Mouse (Mus musculus) c-Kit-negative CD71-positive TER-119-positive erythroid progenitor cells, embryonic 14.5 days (primary cell): Measurements from ENCODE around the gene Slc38a8.

Experiments
- DNase-seq: peaks from one replicate; pipeline ENCODE4 v3.0.0-alpha.2; 2013; ENCODE audit warnings: low read depth, low spot score

The Slc38a8 gene

GRCm38 (mm10) chr8:119501598-119501997 lies at the start of gene Slc38a8:
Slc38a8 (minus strand) TSS chr8:119501698.
- no peak for DNase-seq

DNA sequence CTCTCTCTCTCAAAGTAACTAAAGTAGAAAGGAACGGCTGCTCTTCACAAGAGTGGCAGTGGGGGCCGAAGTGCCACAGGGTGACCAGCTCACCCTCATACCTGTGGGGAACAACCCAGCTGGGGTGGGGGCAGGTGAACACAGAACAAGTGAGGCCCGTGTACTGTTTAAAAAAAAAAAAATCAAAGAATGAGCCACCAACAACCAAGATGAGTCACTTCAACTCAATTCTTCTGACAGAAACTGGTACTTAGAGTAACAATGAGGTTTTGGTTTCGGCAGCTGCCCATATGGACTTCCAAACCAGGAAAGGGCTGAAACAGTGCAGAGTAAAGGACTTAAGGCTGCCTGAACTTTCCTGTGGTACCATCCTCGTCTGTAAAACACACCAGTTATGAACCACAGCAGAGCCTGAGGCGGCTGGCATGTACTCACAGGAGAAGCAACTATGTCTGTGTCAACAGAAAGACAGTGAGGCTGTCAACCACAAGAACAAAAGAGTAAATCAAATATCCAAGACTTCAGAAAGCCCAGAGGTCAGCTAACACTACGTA lies 47.1 kb upstream of the Slc38a8 start:
- DNase-seq, result no peak

- no peak for DNase-seq
These were observed 45.7 kb upstream of the Slc38a8 start for GRCm38 (mm10) chr8:119547019-119547691.

GRCm38 (mm10) chr8:119545791-119546190 lies 44.3 kb upstream of the Slc38a8 start:
- no peak for DNase-seq

DNA sequence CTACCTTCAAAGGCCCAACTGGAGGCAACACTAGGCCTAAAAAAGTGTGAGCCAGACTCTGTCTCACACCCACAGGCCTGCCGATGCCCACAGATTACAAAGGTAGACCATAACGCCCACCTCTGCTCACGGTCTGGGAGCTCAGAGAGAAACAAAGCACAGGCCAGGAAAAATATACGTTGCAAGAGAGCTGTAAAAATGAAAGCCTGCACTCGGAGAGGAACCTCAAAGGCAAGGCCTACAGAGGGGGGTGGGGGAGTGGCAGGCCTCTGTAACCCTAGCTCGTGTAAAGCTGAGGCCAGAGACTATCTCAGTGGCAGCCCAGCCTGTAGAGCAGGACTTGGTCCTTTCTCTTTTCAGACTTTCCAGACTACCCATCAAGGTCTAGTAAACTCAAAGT lies 43.7 kb upstream of the Slc38a8 start:
- no peak for DNase-seq

DNA sequence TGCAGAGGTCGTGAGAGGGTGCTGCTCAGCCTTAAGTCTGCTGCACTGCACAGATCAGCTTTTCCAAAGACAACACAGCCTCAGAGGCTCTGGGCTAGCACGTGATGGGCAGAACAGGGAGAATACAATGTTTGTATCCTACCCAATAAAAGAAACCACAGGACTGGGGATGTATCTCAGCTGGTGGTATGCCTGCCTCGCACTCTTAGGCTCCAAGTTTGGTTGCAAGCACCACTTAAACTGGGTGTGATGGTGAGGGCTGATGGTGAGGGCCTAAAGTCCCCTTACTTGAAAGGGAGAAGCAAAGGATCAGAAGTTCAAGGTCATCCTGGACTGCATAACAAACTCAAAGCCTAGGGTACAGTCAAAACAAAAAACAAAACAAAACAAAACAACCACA lies 43.1 kb upstream of the Slc38a8 start:
- no peak for DNase-seq

- no peak for DNase-seq
These were observed 30.5 kb upstream of the Slc38a8 start for GRCm38 (mm10) chr8:119531973-119532372.

- DNase-seq, result no peak
These were observed 29.9 kb upstream of the Slc38a8 start for GRCm38 (mm10) chr8:119531397-119531796.

GRCm38 (mm10) chr8:119530937-119531336 lies 29.4 kb upstream of the Slc38a8 start:
- no peak for DNase-seq

DNA sequence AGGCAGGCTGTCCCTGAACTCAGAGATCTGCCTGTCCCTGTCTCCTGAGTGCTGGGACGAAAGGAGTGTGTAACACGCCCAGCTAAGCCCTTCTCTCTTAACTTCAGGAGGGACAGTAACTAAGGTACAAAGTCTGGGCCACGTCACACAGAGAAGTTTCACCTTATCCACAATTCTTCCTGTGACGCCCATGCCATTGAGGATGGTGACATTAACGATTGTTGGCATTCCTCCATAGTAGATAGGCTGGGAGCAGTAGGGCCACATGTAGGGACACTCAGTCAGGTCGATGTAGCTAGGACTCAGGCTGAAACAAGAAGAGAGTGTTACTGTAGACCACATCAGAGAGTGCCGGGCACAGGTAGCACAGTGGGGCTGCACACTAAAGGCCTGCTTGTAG lies 27.3 kb upstream of the Slc38a8 start:
- DNase-seq, result no peak

- no peak for DNase-seq
These were observed 18.6 kb upstream of the Slc38a8 start for GRCm38 (mm10) chr8:119520102-119520501.

DNA sequence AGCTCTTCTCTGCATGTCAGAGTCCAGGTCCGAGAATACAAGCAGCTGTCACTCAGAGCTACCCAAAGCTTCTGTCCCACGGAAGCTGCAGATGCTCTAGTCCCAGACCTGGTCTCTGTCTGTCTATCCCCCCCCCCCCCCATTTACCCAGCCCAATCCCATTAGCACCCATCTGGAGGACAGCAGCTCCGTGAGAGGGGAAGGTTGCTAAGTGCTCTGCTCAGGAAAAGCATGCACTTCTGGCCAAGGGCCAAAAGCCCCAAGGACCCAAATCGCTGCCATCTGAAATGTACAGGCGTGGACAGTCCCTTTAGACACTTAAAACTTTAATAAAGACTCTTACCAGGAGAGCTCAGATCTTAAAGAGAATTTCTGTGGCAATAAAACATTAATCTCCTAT lies 15.2 kb upstream of the Slc38a8 start:
- DNase-seq, result no peak

DNA sequence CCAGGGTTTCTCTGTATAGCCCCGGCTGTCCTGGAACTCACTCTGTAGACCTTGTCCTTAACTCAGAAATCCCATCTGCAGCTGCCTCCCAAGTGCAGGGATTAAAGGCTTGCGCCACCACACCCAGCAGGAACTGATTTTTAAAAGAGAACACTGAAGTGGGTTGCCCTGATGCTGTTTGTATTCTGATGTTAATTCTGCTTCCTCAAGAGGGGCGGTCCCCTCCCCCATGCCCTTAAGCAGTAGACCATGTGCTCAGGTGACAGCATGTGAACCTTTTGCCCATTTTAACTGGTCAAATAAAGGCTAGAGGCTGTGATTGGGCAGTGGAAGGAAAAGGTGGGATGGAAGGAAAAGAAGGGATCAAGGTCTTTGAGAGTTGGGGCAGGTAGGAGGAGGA lies 14.3 kb upstream of the Slc38a8 start:
- DNase-seq, result no peak

DNA sequence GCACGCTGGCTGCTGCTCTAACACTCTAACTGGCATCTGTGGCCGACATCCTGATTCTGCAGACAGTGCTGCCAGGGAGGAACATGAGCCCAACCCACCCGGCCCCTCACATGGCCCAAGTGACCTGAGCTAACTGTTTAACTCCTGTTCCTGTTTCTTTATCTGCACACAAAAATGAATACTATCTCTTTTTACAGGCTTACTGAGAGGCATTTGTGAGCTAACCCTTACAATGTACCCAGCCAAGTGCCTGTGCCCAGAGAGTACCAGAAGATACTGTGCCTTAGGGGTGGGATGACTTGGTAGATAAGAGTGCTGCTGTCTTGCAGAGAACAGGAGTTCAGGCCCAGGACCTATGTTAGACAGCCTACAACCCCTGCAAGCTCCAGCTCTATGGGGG lies 13.4 kb upstream of the Slc38a8 start:
- no peak for DNase-seq

GRCm38 (mm10) chr8:119513405-119513804 lies 11.9 kb upstream of the Slc38a8 start:
- no peak for DNase-seq

DNA sequence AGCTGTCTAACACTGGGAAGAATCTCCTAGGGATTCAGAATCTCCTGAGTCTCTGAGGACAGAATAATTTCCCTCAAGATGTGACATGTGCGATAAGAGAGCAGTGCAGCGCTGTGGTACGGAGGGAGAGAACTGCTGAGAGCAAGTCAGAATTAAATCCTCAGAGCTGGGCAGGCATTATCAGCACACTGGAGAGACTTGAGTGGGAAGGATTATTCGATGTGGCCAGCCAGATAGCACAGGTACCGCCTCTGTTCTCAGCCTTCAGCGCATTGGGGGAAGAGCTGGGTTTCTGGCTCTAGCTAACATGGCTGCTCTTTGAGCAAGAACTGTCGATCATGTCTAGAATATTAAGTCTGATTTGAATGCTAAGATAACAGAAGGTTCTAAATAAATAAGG lies 10.2 kb upstream of the Slc38a8 start:
- no peak for DNase-seq

- DNase-seq, result no peak
These were observed 9.0 kb upstream of the Slc38a8 start for GRCm38 (mm10) chr8:119510471-119510870.

DNA sequence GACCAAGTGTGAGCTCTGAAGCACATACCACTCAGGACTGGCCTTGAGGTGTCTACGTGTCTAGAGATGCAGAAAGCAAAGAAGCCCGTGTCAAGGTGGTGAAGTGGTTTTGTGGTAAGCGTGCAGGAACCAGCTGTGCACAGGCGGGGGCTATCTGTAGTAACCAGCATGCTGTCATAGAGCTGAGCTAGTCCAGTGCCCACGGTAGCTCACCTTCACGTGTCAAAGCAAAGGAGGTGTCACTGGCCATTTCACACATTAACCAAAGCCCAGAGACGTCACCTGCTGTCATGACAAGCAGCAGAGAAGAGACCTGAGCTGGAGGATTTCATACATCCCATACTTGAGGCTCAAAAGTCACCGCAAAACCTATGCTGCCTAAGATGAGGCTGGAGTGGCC lies 4.6 kb upstream of the Slc38a8 start:
- no peak for DNase-seq

DNA sequence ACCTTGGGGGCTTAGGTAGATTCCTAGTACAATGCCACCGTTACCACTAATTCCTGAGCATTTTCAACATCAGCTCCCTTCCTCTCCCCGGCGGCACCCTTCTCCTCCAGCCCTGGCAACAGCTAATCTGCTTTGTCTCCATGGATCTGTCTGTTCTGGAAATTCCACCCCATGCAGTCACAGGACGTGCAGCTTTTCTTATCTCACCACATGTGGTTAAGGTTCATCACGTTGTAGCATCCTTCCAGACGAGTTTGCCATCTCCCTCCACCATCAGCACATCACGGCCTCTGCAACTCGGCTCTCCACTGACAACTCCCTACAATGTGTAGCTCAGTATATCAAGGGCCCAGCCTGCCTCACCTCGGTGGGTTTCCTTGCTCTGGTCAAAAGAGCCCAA lies 4.0 kb upstream of the Slc38a8 start:
- no peak for DNase-seq

DNA sequence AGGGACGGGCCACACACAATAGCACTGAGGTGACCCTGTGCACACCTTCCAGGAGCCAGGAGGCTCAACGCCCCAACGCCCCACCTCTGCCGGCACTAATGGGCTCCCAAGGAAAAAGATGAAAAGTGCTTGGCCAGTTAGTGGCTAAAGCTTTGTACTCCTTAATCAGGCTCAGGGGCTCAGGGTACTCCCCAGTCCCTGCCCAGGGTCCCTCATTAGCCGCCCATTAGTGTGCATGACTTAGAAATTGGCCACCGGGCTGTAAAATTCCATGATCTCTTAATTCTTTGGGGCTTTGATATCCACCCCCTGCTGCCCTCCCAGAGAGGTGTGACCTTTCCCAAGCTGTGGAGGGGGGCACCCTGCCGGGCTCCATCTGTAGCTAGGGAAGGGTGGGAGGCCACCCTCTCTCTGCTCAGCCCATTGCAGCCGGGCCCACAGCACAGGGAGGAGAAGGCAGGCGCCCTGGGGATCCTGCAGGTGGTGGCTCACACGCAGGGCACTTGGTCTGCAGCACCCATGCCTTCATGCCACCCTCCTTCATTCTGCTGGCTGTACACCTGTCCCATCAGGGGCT lies 1.8 kb upstream of the Slc38a8 start:
- no peak for DNase-seq

DNA sequence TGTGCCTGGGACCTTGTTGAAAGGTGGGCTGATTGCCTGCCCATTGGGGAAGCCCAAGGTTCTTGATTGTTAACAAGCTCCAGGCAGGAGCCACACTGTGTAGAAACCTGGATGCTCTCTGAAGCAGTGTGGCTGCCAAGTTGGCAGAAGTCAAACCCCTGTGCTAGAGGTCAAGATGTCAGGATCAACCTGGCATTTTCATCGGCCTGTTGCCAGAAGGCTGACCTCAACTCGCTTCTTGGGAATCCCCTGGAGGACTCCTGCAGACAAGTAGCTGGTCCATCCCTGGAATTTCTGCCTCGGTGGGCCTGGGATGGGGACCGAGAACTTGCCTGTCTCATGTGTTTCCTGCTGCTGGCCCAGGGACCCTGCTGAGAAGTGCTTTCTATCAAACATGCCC lies 613 bp upstream of the Slc38a8 start:
- DNase-seq, result no peak

GRCm38 (mm10) chr8:119499836-119500235 lies 1.7 kb downstream of the Slc38a8 start:
- no peak for DNase-seq

DNA sequence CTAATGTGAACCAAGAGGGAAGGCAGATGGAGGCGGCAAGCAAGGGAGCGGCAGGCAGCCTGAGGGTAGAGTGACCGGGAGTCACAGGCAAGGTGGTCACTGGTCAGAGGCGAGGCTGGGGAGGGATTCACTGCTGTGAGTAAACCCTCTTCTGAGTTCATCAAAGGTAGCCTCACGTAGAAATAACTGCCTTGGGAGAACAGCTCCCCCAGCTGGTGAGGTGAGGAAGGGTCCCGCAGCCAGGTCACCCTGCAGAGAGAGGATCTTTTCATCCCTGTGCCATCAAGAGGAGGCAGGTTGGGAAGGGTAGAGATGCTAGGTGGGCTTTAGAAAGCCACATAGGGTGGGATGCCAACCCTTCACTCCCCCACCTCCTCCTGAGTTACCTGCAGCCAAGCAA lies 4.7 kb downstream of the Slc38a8 start:
- no peak for DNase-seq
